Mouse (Mus musculus): ENCODE measurements around the gene Nbr1. TPM values are rescaled to one million over a fixed set of nuclear protein-coding genes. Genes with fewer than 3 reads are reported as not detected.

The Nbr1 gene
- 118 and 134 TPM in 2 replicates for polyA plus RNA-seq (2016; fragmentation: Nextera tagmentation; extraction: Ambion mirVana)

DNA sequence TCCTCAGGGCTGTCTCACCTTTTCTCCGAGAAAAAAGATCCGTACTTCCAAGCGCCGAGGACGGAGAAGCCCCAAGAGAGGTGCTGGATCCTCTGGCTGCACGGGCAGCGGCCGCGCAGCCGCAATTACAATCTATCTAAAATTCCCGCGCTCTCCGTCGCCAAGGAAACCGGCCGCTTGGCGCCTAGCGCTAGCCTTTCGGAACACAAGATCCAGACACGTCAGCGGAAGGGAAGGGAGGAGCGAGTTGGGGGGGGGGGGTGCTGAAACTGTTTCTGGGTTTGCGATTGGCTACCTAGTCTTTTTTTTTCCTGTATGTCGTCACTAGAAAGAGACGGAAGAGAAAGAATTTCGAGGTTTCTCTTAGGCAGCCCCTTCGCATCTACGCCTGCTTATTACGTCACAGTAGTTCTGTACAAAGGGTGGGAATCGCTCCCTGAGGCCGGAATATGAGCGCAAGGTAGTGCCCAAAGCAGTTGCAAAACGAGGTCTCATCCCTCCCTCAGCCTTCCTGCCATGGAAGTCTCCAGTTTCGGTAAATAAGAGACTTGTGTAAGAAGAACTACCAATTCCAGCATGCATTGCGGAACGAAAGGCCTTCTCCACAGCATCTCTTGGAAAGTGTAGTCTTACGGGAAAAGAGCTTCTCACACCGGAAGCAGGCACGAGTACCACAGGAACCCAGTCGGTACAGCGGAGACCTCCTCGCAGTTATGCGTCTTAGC is at the start of gene Nbr1, which contains the start of gene Brca1:
Nbr1 (plus strand) TSS at position 399 of the 725 bp plus-strand sequence.
Brca1 (minus strand) TSS at position 205 of the 725 bp plus-strand sequence.
- peak within 1 kb of the TSS; percentile 78 for H3K9ac ChIP-seq
- peaks cover 26% of the 10 kb centered on the region for H3K36me3 ChIP-seq (replicated peaks)
- peak within 1 kb of the TSS; percentile 95 for H3K27ac ChIP-seq
- peak within 1 kb of the TSS; percentile 82 for H3K4me2 ChIP-seq
- H3K27me3 ChIP-seq = no peaks in the 10 kb centered on the region
- WGBS = under 1% methylated on average over 43 of the region's 43 CpGs
- peak within 1 kb of the TSS; percentile 64 for H3K4me3 ChIP-seq (replicated peaks)
- H3K9me3 ChIP-seq = no peaks in the 10 kb centered on the region
- peak; percentile 84 for ATAC-seq (ENCODE audit: low FRiP score)
- H3K4me1 ChIP-seq = peaks cover 25% of the 10 kb centered on the region

DNA sequence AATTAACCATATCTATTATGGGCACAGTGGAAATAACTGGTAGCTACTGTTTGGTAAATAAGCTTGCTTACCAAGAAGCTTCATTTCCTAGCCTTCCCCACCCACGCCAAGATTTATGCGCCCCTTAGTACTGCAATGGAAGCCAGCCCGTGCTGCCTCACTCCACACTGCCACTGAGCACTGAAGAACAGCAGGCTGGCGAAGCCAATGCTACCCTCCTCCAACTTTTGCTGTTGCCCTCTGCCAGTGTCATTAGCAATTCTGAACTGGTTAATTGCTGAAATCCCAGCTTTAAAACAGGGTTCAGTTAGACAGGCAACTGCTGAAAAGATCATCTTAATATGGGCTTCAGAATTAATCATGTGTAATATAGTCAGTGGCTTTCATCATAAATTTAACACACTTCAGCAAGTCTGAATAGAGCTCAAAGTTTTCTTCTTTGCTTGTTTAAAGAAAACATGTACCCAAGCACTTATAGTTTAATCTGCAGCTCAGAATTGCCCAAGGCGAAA is 45.6 kb upstream of the Nbr1 start:
- Histone ChIP-seq H3K4me3 (replicated peaks) (no peak overlapping the region), H3K36me3 (replicated peaks) (peaks cover 62% of the 10 kb centered on the region), H3K9ac (no peak overlapping the region), H3K9me3 (no peaks in the 10 kb centered on the region), H3K27me3 (no peaks in the 10 kb centered on the region), H3K27ac (no peak overlapping the region), H3K4me2 (no peak overlapping the region), H3K4me1 (no peaks in the 10 kb centered on the region)
- 70% methylated on average over 5 of the region's 5 CpGs for WGBS
- ATAC-seq (ENCODE audit: low FRiP score) = no peak

DNA sequence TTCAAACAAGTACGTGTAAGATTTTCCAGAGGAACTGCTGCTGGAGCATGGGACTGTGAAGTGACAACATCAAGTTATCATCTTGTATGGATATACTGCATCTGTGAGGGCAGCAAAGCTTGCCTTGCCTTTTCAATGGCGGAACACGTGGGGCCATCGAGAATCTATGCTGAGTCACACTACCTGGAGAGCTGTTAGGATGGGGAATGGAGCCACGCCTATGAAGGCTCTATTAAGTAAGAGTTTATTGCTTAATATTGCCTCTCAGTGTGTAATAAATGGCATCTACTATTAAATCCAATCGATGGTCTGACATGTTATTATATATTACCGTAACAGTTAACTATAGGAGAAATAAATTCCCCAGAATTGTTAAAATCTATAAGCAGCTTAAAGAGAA is 44.9 kb upstream of the Nbr1 start:
- H3K4me3 ChIP-seq (replicated peaks) = no peak overlapping the region
- no peaks in the 10 kb centered on the region for H3K27me3 ChIP-seq
- peaks cover 62% of the 10 kb centered on the region for H3K36me3 ChIP-seq (replicated peaks)
- no peak for ATAC-seq (ENCODE audit: low FRiP score)
- H3K27ac ChIP-seq = no peak overlapping the region
- no peak overlapping the region for H3K4me2 ChIP-seq
- WGBS = 96% methylated on average over 7 of the region's 7 CpGs
- H3K4me1 ChIP-seq = no peaks in the 10 kb centered on the region
- no peaks in the 10 kb centered on the region for H3K9me3 ChIP-seq
- H3K9ac ChIP-seq = no peak overlapping the region

DNA sequence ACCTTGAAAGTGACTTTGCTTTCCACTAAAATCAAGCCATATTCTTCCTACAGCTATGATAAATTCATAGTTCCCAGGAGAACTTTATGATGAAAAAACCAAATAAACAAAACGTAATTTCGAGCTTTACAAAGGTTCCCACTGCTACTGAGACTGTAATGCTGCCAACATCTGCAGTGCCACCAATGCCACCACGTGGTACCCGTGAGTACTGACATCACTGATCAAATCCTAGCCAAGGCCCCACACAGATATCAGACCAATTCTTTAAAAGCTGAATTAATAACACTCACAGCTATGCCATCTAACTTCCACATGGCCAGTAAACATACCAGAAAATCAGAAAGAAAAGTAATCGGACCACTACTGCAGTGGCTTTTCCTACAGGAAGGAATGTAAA is 33.0 kb upstream of the Nbr1 start:
- ATAC-seq (ENCODE audit: low FRiP score) = no peak
- WGBS = 86% methylated on average over 5 of the region's 5 CpGs
- H3K4me1 ChIP-seq = no peaks in the 10 kb centered on the region
- no peak overlapping the region for H3K27ac ChIP-seq
- no peak overlapping the region for H3K9ac ChIP-seq
- no peak overlapping the region for H3K4me3 ChIP-seq (replicated peaks)
- H3K36me3 ChIP-seq (replicated peaks) = peaks cover 47% of the 10 kb centered on the region
- no peaks in the 10 kb centered on the region for H3K27me3 ChIP-seq
- H3K9me3 ChIP-seq = no peaks in the 10 kb centered on the region
- no peak overlapping the region for H3K4me2 ChIP-seq

DNA sequence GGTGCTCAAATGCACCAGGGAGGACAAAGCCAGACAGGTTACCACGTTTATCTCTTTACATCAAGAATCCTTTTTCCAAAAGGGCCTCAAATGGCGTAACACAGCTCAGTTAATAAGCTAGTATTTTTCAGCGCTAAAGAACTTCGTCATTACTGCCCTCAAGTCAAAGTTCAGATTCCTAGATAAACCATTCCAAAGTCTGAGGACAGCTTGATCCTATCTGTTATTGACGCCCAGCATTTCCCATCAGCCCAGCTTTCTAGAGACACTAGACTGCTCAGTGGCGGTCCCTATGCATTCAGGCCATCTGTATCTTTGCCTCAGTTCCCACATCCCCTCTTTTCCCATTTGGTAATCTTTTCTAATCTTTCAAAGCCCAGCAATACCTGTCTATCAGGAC is 32.6 kb upstream of the Nbr1 start:
- H3K9me3 ChIP-seq = no peaks in the 10 kb centered on the region
- 93% methylated on average over 6 of the region's 6 CpGs for WGBS
- no peaks in the 10 kb centered on the region for H3K4me1 ChIP-seq
- H3K27me3 ChIP-seq = no peaks in the 10 kb centered on the region
- H3K9ac ChIP-seq = no peak overlapping the region
- H3K4me3 ChIP-seq (replicated peaks) = no peak overlapping the region
- no peak overlapping the region for H3K27ac ChIP-seq
- H3K4me2 ChIP-seq = no peak overlapping the region
- no peak for ATAC-seq (ENCODE audit: low FRiP score)
- peaks cover 47% of the 10 kb centered on the region for H3K36me3 ChIP-seq (replicated peaks)

DNA sequence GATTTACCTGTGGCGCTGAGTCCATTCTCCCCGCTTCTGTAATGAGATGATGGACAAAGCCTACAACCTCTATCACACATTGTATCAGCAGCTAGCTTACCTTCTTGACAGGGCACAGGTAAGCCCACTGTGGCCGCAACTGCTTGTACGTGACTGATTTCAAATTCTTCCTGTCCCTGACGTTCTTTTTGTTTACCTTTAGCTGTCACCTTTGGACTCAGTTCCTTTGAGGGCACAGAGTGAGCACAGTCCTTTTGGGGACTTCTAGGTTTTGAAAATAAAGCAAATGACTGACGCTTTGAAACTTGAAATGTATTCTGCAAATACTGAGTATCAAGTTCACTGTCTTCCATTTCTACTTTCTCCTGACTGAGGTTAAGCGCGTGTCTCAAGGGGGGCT is 27.5 kb upstream of the Nbr1 start:
- H3K27ac ChIP-seq = no peak overlapping the region
- ATAC-seq (ENCODE audit: low FRiP score) = no peak
- no peak overlapping the region for H3K9ac ChIP-seq
- no peak overlapping the region for H3K4me3 ChIP-seq (replicated peaks)
- peaks cover 59% of the 10 kb centered on the region for H3K36me3 ChIP-seq (replicated peaks)
- no peaks in the 10 kb centered on the region for H3K9me3 ChIP-seq
- H3K4me2 ChIP-seq = no peak overlapping the region
- no peaks in the 10 kb centered on the region for H3K27me3 ChIP-seq
- no peaks in the 10 kb centered on the region for H3K4me1 ChIP-seq
- WGBS = 95% methylated on average over 8 of the region's 8 CpGs

DNA sequence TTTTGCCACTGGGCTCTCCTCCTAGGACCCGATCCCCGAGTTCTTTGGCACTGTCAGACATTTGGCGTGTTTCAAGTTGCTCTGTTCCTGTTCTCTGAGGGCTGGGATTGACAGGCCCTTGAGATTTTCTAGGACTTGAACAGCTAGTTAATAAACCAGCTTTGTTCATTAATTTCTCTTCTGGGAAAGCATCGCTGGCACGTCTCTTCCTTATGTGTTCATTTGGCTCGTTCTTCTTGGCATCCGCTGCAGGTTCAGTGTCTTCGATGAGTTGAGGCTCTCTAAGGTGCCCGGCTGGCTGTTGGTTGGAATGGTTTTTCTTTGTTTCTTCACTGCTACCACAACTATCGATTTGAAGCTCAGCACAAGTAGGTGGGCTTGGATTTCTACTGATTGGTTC is 26.9 kb upstream of the Nbr1 start:
- no peak for ATAC-seq (ENCODE audit: low FRiP score)

DNA sequence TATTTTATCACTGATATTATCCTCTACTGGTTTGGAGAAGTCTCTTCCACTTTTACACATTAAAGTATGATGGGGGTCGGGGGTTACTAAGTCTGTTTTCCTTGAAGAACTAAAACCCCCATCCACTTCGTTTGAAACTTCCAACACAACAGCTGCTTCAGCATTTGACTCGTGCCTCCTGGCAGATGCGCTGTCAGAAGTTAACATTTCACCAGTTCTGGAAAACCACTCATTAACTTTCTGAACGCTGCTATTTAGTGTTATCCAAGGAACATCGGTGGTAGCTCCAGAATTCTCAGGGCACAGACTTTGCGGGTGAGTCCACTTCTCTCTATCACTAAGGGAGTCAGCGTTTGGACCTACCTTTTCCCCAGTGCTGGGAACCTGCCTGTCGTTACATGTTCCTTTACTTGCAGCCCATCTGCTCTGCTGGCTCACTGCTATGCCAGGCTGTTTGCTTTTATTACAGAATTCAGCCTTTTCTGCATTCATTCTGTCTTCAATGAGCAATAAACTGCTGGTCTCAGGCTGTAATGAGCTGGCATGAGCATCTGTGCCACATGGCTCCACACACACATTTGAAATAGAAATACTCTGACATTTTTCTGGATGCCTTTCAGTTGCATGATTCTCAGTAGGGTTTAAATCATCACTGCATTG is 25.9 kb upstream of the Nbr1 start:
- Histone ChIP-seq H3K27ac (no peak overlapping the region), H3K4me3 (replicated peaks) (no peak overlapping the region), H3K9me3 (no peaks in the 10 kb centered on the region), H3K27me3 (no peaks in the 10 kb centered on the region), H3K36me3 (replicated peaks) (peaks cover 66% of the 10 kb centered on the region), H3K4me2 (no peak overlapping the region), H3K9ac (no peak overlapping the region), H3K4me1 (no peaks in the 10 kb centered on the region)
- WGBS = 92% methylated on average over 9 of the region's 9 CpGs
- no peak for ATAC-seq (ENCODE audit: low FRiP score)

More for the DNA sequence above, 26.9 kb upstream of the Nbr1 start:
- Histone ChIP-seq H3K36me3 (replicated peaks) (peaks cover 62% of the 10 kb centered on the region), H3K27me3 (no peaks in the 10 kb centered on the region), H3K4me3 (replicated peaks) (no peak overlapping the region), H3K9ac (no peak overlapping the region), H3K4me2 (no peak overlapping the region), H3K9me3 (no peaks in the 10 kb centered on the region), H3K4me1 (no peaks in the 10 kb centered on the region), H3K27ac (no peak overlapping the region)
- 92% methylated on average over 10 of the region's 10 CpGs for WGBS

DNA sequence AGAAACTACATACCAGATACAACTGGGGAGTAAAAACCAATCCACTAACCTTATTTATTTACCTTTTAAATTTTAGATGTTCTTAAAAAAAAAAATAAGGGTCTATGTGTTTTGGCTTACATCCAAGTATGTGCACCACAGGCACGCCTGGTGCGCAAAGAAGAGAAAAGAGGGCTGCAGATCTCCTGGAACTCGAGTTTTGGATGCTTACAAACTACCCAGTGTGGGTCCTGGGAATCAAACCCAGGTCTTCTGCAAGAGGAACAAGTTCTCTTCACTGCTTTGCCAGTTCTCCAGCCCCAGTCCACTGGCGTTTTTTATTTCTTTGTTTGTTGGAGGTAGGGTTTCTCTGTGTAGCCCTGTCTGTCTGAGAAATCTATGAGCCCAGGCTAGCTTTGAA is 25.3 kb upstream of the Nbr1 start:
- Histone ChIP-seq H3K9me3 (no peaks in the 10 kb centered on the region), H3K36me3 (replicated peaks) (peaks cover 72% of the 10 kb centered on the region), H3K4me3 (replicated peaks) (no peak overlapping the region), H3K4me2 (no peak overlapping the region), H3K27me3 (no peaks in the 10 kb centered on the region), H3K9ac (no peak overlapping the region), H3K4me1 (no peaks in the 10 kb centered on the region), H3K27ac (no peak overlapping the region)
- WGBS = 88% methylated on average over 4 of the region's 4 CpGs
- ATAC-seq (ENCODE audit: low FRiP score) = no peak

DNA sequence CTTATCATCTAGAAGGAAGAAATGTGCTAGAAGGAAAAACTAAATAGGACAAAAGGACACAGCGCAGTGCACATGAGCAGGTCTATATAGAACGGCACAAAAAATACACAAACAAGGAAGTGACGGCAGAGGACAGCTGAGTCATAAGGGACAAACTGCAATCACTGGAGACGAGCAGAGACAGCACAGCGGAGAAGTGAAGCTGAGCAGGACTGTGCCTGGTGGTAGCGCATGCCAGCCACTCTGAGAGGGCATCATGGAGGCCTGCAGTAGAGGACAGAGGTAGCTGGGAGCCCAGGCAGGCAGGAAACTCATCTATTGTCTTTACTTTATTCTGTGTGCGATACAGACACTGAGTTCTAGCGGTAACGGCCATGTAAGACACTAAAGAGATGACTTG is 8.4 kb upstream of the Nbr1 start:
- ATAC-seq (ENCODE audit: low FRiP score) = no peak
- H3K27ac ChIP-seq = no peak overlapping the region
- H3K4me1 ChIP-seq = peaks cover 7% of the 10 kb centered on the region
- H3K27me3 ChIP-seq = no peaks in the 10 kb centered on the region
- peaks cover 24% of the 10 kb centered on the region for H3K36me3 ChIP-seq (replicated peaks)
- 91% methylated on average over 9 of the region's 9 CpGs for WGBS
- H3K9ac ChIP-seq = no peak overlapping the region
- no peak overlapping the region for H3K4me2 ChIP-seq
- no peaks in the 10 kb centered on the region for H3K9me3 ChIP-seq
- no peak overlapping the region for H3K4me3 ChIP-seq (replicated peaks)

DNA sequence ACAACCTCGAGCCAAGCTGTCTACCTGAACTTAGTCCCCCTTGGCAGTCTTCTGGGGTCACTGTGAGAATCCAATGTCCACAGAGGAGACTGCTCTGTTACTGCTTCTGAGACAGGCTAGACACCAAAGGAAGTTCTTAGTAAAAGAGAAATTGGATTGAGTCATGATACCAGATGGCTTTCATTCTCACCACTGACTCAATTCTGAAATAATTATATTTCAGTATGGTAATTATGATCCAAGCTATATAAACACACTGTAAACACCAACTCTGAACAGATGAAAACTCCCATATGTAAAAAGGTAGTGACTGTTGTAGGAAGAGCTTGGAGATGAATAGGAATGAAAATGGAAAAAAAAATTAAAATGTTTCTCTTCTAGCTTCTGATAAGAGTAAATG is 7.8 kb upstream of the Nbr1 start:
- no peak for ATAC-seq (ENCODE audit: low FRiP score)
- Histone ChIP-seq H3K9me3 (no peaks in the 10 kb centered on the region), H3K27ac (no peak overlapping the region), H3K4me2 (no peak overlapping the region), H3K36me3 (replicated peaks) (peaks cover 26% of the 10 kb centered on the region), H3K4me3 (replicated peaks) (no peak overlapping the region), H3K9ac (no peak overlapping the region), H3K4me1 (peaks cover 7% of the 10 kb centered on the region), H3K27me3 (no peaks in the 10 kb centered on the region)
- 80% methylated on average over 1 of the region's 1 CpGs for WGBS

DNA sequence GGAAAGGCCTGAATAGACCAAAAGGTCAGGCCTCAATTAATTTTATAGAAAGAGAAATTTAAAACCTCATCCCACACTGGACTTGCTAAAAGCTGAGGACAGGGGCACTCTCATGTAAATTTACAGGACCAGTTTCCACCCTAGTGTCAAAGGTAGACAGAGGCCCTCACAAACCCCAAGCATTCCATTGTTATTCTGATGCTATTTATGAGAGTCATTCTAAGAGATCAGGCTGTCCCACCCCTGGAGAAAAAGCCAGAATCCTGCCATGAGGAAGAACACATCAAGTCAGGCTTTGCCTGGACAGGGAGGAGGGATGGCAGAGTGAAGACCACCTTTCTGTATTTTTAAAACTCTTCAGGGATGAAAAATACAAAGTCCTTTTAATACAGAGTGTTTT is 3.4 kb upstream of the Nbr1 start:
- no peaks in the 10 kb centered on the region for H3K27me3 ChIP-seq
- H3K4me2 ChIP-seq = no peak overlapping the region
- no peak for ATAC-seq (ENCODE audit: low FRiP score)
- no peak overlapping the region for H3K4me3 ChIP-seq (replicated peaks)
- no peak overlapping the region for H3K27ac ChIP-seq
- no peaks in the 10 kb centered on the region for H3K9me3 ChIP-seq
- H3K4me1 ChIP-seq = peaks cover 13% of the 10 kb centered on the region
- no peak overlapping the region for H3K9ac ChIP-seq
- peaks cover 23% of the 10 kb centered on the region for H3K36me3 ChIP-seq (replicated peaks)

Measured in forebrain, embryonic 12.5 days (tissue).